Mouse (Mus musculus) heart, postnatal 0 days (tissue): ENCODE results near the gene P4hb.

Source experiments
- CTCF ChIP-seq: IDR thresholded peaks from 2 replicates; pipeline ENCODE4 v1.5.1; 2016; ENCODE audit warnings: antibody characterized with exemption, control low read depth, low read depth
- EP300 ChIP-seq: IDR thresholded peaks from 2 replicates; pipeline ENCODE4 v1.6.1; 2016; ENCODE audit warnings: antibody characterized with exemption, low read depth

DNA sequence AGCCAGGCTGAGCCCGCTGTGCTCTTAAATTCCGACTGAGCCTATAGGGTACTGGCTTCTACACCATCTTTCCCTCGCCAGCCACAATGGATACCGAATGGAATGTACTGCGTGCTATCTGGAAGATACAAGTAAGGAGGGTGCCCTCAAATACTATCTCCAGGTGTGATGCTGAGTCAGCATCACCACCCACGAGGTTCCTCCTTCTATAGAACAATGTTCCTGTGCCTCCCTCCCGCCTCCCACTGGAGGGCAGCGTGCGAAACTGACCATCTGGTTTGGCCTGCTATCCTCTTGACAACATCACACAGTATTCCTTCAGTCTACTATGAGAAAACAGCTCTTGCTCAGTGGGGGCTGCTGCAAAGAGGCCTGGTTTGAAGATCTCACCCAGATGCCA, 7.9 kb downstream of the P4hb start:
- TF ChIP-seq CTCF (no peak), EP300 (no peak)
